Mouse (Mus musculus) heart, embryonic 14.5 days (tissue): ENCODE measurements around the gene Icosl. TPM values are rescaled to one million over a fixed set of nuclear protein-coding genes. Genes with fewer than 3 reads are reported as not detected.
A peak's percentile ranks its signal among the peaks of the same experiment; 100 is the strongest.
"Not testable (repeated sequence)": the region's sequence is repeated elsewhere in the genome, so short reads cannot be mapped to it uniquely, and the experiment has no call there.

Source experiments
- ATAC-seq: fragments of 200-750 bp; cut with Nextera tagmentation; 2 replicates; pipeline ENCODE4 v1.8.0; 2017; ENCODE audit warnings: low read depth, moderate TSS enrichment; ENCODE audit not compliant: insufficient number of reproducible peaks, insufficient read depth, low FRiP score
- H3K27ac ChIP-seq, 2 experiments: fragments of 200-500 bp in 1 of 2; fragments of 300-500 bp in 1 of 2; sonication (generic) in 1 of 2; replicated peaks in 1 of 2; 2 replicates each; pipeline ENCODE4 v1.5.1; 2012 to 2014; ENCODE audit warnings: low read depth in 2 of 2, low read length in 2 of 2, control low read depth in 1 of 2, mild to moderate bottlenecking in 1 of 2, mixed read lengths in 1 of 2; ENCODE audit not compliant: control insufficient read depth in 1 of 2, insufficient read depth in 1 of 2
- H3K27me3 ChIP-seq: fragments of 300-500 bp; sonication (generic); 2 replicates; pipeline ENCODE4 v1.6.1; 2014; ENCODE audit warnings: mild to moderate bottlenecking, low read length, control low read depth; ENCODE audit not compliant: control insufficient read depth, insufficient read depth
- H3K36me3 ChIP-seq: fragments of 300-500 bp; sonication (generic); 2 replicates; pipeline ENCODE4 v1.6.1; 2014; ENCODE audit warnings: mild to moderate bottlenecking, control low read depth, low read length, mixed read lengths; ENCODE audit not compliant: control insufficient read depth, insufficient read depth
- H3K4me1 ChIP-seq, 2 experiments: fragments of 200-500 bp in 1 of 2; fragments of 300-500 bp in 1 of 2; sonication (generic) in 1 of 2; 2 replicates each; pipeline ENCODE4 v1.6.1; 2012 to 2014; ENCODE audit warnings: low read length in 2 of 2, control low read depth in 1 of 2, mixed read lengths in 1 of 2; ENCODE audit not compliant: control insufficient read depth in 2 of 2, insufficient read depth in 2 of 2
- H3K4me2 ChIP-seq: fragments of 300-500 bp; sonication (generic); 2 replicates; pipeline ENCODE4 v1.6.1; 2014; ENCODE audit warnings: mild to moderate bottlenecking, low read length
- H3K4me3 ChIP-seq, 2 experiments: fragments of 200-500 bp in 1 of 2; fragments of 300-500 bp in 1 of 2; sonication (generic) in 1 of 2; 2 replicates each; pipeline ENCODE4 v1.5.1; 2012 to 2014; ENCODE audit warnings: low read length in 2 of 2, mild to moderate bottlenecking in 2 of 2, control low read depth in 1 of 2, low read depth in 1 of 2, moderate library complexity in 1 of 2; ENCODE audit not compliant: control insufficient read depth in 1 of 2, insufficient read depth in 1 of 2
- H3K9ac ChIP-seq: fragments of 300-500 bp; sonication (generic); 2 replicates; pipeline ENCODE4 v1.6.1; 2014; ENCODE audit warnings: mild to moderate bottlenecking, low read length
- H3K9me3 ChIP-seq: fragments of 300-500 bp; sonication (generic); 2 replicates; pipeline ENCODE4 v1.6.1; 2016; ENCODE audit warnings: low read length, control low read depth; ENCODE audit not compliant: control insufficient read depth
- WGBS: fragments of 180-500 bp; shearing (Covaris S2); extraction: QIAGEN DNeasy Blood & Tissue Kit; methylation state at CpG from one replicate; pipeline ENCODE4 v1.1.7; 2014; 5-methylcytosine and 5-hydroxymethylcytosine counted together
- polyA plus RNA-seq: library from polyadenylated mRNA; unstranded; fragments of >200 nt; fragmentation: Nextera tagmentation; extraction: Ambion mirVana; gene quantifications from 2 replicates; pipeline ENCODE4 v1.2.1, GENCODE M21; 2014

Icosl gene
- polyA plus RNA-seq, 1 experiment from 2014 or later, result 1.5 TPM

GRCm38 (mm10) chr10:78100989-78101780 is 32.1 kb downstream of the Icosl start:
- Histone ChIP-seq H3K4me1 (peaks cover 3 to 6% of the 10 kb centered on the region in 2 experiments; a peak in 3 of 4 replicates), H3K27ac (no peak overlapping the region), H3K4me2 (peak overlapping the region; percentile 51), H3K36me3 (no peaks in the 10 kb centered on the region), H3K9me3 (no peaks in the 10 kb centered on the region), H3K27me3 (no peaks in the 10 kb centered on the region), H3K9ac (0 out of 2 replicates have a peak overlapping the region, but pooled peaks have one; percentile 18), H3K4me3 (peak overlapping the region; percentile 5 to 14)
- 8% methylated on average over 16 of the region's 16 CpGs for WGBS
- no peak for ATAC-seq

DNA sequence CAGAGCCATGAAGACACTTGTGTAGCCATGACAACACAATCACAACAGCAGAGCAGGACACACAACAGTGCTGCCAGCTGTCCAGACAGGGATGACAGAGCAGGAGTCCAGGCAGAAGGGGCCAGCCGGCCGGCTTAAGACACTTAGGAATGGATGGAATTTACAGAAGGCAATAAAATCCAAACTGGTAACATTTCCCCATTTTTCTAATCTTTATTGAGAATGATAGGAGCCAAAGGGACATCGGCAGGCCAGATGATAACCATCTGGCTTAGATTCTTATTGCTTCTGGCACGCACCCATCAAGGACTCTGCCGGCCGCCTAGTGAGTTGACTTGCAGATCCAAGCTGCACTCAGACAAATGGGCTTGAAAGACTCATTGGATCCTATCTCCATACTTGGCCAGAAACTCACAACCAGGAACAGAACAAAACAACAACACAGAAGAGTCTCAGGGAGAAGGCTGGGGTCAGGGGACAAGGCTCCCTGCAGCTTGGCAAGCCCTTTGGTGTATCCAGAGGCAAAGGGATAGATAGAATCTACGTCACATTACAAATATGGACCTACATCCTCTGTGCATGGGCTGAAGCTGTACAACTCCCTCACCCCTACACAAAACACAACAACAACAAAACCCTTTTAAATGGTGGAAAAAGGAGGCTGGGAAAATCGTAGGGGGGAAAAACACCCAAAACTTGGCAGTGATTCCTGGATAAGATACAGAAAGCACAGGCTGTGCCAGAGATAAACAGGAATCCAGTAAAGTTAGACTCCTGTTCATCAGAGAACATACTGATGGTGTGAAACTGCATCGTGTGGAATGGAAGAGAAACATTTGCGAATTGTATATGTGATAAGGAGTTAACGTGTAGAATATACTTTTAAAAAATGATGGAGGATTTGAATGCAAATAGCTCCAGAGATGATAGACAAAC is 35.7 kb downstream of the Icosl start:
- peaks cover 3% of the 10 kb centered on the region; the same call in 1 of the 2 replicates for H3K9me3 ChIP-seq
- no peak for ATAC-seq
- peaks cover 3 to 6% of the 10 kb centered on the region in 2 experiments; a peak in 3 of 4 replicates for H3K4me1 ChIP-seq
- no peak overlapping the region for H3K9ac ChIP-seq
- no peak overlapping the region for H3K27ac ChIP-seq
- no peaks in the 10 kb centered on the region for H3K27me3 ChIP-seq
- no peak overlapping the region for H3K4me3 ChIP-seq
- WGBS, result 61% methylated on average over 11 of the region's 11 CpGs
- no peak overlapping the region for H3K4me2 ChIP-seq
- no peaks in the 10 kb centered on the region for H3K36me3 ChIP-seq

DNA sequence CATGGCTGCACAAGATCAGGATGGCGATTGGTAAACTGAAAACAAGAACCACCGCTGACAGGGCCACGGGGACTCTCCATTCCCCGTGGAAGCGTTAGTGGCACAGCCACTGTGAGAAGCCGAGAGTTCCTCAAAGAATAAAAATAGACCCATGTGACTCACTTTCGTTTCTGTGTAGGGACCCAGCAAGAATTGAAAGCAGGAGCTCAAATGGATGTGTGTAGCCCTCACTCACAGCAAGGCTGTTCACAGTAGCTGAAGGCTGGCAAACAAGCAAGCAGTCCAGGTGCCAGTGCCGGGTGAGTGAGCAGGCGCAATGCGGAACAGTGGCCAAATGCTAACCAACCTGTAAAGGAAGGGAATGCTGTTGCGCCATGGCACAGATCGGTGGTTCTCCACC is 36.4 kb downstream of the Icosl start:
- Histone ChIP-seq H3K9ac (no peak overlapping the region), H3K27ac (no peak overlapping the region), H3K27me3 (no peaks in the 10 kb centered on the region), H3K4me3 (no peak overlapping the region), H3K4me2 (no peak overlapping the region), H3K36me3 (no peaks in the 10 kb centered on the region), H3K9me3 (peaks cover 3% of the 10 kb centered on the region; the same call in 1 of the 2 replicates), H3K4me1 (peaks cover 3 to 6% of the 10 kb centered on the region in 2 experiments; a peak in 3 of 4 replicates)
- no peak for ATAC-seq
- whole genome bisulfite sequencing, result 70% methylated on average over 12 of the region's 12 CpGs

DNA sequence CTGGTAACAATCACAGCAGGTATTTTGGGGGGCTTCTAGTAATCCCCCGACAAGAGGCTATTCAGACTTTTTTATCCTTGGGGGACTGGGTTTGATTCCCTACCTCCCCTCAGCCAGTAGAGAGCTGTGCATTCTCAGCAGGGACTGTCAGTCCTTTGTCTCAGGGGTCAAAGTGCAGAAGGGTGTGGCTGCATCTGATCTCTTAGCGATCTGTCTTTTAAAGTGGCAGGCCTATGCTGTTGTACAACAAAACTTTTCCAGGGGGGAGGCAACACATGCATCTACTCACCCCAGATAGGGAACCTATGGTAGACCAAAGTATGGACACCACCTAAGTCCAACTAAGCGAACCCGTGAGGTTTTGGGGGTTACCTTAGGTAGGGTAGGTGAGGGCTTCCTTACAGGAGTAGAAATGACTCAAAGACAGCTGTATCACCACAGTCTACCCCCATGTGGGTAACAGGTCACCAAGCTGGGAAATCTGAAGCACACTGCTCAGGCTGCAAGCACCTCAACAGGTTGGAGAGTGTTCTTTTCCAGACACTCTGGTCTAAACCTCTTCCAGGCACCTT is 45.5 kb downstream of the Icosl start:
- no peak overlapping the region for H3K4me2 ChIP-seq
- H3K36me3 ChIP-seq, result no peaks in the 10 kb centered on the region
- no peak overlapping the region for H3K4me3 ChIP-seq
- H3K27me3 ChIP-seq, result no peaks in the 10 kb centered on the region
- 81% methylated on average over 4 of the region's 4 CpGs for WGBS
- no peak for ATAC-seq
- H3K27ac ChIP-seq, result no peak overlapping the region
- H3K9ac ChIP-seq, result no peak overlapping the region
- H3K4me1 ChIP-seq, result no peaks in the 10 kb centered on the region
- H3K9me3 ChIP-seq, result no peaks in the 10 kb centered on the region

DNA sequence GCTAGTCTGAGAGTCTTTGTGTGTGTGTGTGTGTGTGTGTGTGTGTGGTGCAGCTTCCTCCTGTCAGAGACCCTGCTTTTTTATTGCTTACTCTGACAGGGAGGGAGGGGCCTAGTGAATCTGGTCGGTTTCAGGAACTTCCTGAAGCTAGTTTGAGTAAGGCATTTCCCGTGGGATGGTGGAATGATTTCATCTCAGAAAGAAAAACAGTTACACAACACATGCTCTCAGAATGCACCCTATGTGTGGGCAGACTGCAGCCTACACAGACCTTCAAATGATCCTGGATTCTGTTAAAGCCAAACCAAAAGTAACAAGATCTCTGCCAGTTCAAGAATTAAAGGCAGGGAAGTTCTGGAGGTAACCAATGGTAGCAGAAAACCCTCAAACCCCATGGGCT is 46.1 kb downstream of the Icosl start:
- ATAC-seq, result no peak
- no peak overlapping the region for H3K9ac ChIP-seq
- H3K4me3 ChIP-seq, result no peak overlapping the region
- WGBS, result 60% methylated on average over 2 of the region's 2 CpGs
- H3K4me2 ChIP-seq, result no peak overlapping the region
- H3K9me3 ChIP-seq, result no peaks in the 10 kb centered on the region
- H3K27ac ChIP-seq, result no peak overlapping the region
- no peaks in the 10 kb centered on the region for H3K4me1 ChIP-seq
- H3K27me3 ChIP-seq, result no peaks in the 10 kb centered on the region
- H3K36me3 ChIP-seq, result no peaks in the 10 kb centered on the region

- no peak for ATAC-seq
- Histone ChIP-seq H3K4me2 (no peak overlapping the region), H3K27ac (no peak overlapping the region), H3K4me3 (no peak overlapping the region), H3K27me3 (no peaks in the 10 kb centered on the region), H3K9me3 (no peaks in the 10 kb centered on the region), H3K9ac (no peak overlapping the region), H3K4me1 (peaks cover 0 to 2% of the 10 kb centered on the region in 2 experiments; a peak in 2 of 4 replicates), H3K36me3 (no peaks in the 10 kb centered on the region)
- WGBS, result 83% methylated on average over 4 of the region's 4 CpGs
Observed at GRCm38 (mm10) chr10:78119422-78119821, 50.3 kb downstream of the Icosl start.

- not testable (repeated sequence) for H3K4me2 ChIP-seq, H3K9me3 ChIP-seq, ATAC-seq, H3K27me3 ChIP-seq, H3K4me3 ChIP-seq, H3K4me1 ChIP-seq, H3K36me3 ChIP-seq, H3K27ac ChIP-seq, H3K9ac ChIP-seq
- 26% methylated on average over 6 of the region's 6 CpGs for WGBS
Observed at GRCm38 (mm10) chr10:78124137-78124536, 55.0 kb downstream of the Icosl start.
